Mouse (Mus musculus) T-cell, adult 2 months (primary cell): ENCODE results near the gene Ust.

Experiments
- DNase-seq: peaks from one replicate; pipeline ENCODE4 v3.0.0; 2022; ENCODE audit warnings: low spot score

Gene Ust

DNA sequence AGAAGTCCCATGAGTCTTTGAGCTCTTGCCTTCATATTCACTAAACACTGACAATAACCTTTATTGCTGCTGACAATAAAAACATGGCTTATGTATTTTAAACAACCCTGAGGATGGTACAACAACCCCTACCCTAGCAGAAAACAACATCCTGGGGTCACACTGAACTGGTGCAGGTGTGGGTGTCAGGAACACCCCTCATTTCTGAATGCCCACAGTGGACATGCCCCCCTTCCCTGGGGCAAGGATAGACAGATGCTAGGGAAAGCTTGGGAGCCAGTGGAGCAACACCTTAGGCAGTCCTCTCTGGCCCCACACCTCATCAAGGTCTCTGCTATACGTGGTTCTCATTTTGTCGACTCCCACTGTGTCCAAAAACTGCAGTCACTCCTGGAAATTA lies 343.9 kb downstream of the Ust start:
- no peak for DNase-seq

DNA sequence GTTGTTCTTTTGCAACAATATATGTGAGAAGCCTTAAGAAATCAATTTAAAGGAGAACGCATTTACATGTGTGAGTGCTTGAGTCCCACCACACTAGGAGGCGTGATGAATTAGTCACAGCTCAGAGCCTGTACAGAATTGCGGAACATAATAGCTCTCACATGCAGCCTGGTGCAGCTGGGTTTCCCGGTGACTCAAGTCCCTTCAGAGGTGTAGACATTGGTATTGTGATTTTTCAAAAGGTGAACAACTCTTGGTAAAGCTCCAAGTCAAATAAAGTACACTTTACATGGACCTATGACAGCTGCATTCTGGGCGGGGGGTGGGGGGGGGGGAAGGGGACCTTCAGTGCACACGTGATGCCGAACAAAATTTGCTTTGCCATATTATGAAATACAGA lies 344.4 kb downstream of the Ust start:
- no peak for DNase-seq

DNA sequence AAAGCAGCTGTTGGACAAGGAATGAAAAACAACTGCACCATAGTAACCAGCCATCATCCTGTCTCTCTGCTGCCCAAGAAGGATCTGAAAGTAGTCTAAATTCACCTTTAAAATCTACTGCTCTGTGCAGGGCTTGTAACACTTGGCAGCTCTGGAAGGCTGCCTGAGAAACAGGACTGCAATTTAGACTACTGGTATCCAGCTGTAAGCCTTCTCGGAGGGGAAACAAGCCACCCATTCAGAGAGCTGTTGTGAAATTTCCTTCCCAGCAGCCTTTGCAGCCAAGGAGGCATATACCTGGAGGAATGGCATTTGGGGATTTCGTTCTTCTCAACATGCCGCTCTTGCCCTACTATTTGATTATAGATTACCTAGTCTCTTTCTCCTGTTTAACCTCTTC lies 345.6 kb downstream of the Ust start:
- DNase-seq, result no peak

DNA sequence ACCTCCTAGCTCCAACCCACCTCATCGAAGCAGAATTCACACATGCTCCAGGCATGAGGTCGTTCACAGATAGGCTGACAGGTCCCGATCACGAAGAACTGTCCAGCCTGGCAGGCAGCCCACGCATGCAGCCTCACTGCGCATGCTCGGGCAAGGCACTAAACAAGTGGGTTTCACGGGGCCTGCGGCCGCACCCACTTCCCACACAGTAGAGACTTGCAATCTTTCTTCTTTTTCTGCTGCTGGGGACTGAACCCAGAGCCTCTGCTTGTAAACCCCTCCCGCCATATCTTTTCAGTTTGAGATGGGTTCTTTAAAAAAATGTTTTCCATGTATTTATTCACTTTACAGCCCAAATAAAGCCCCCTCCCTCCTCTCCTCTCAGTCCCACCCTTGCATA lies 347.1 kb downstream of the Ust start:
- peak; percentile 33 for DNase-seq
